Mouse (Mus musculus): ENCODE results near the gene Edrf1. TPM values are rescaled to one million over a fixed set of nuclear protein-coding genes. Genes with fewer than 3 reads are reported as not detected.

Gene Edrf1
- polyA plus RNA-seq (2014; fragmentation: Nextera tagmentation; extraction: Ambion mirVana): 19.7 and 22.8 TPM in 2 replicates

GRCm38 (mm10) chr7:133637361-133638305 lies at the start of gene Edrf1:
Gene Edrf1 (plus strand): TSS chr7:133637543.
- H3K4me1 ChIP-seq (ENCODE audit: control insufficient read depth, insufficient read depth, low read length): peaks cover 13% of the 10 kb centered on the region
- H3K4me3 ChIP-seq (ENCODE audit: low read depth, low read length): peak within 1 kb of the TSS; percentile 91
- peaks cover 21% of the 10 kb centered on the region for H3K36me3 ChIP-seq (ENCODE audit: control insufficient read depth, insufficient read depth, low read length)
- H3K9ac ChIP-seq (ENCODE audit: low read depth, low read length): peak within 1 kb of the TSS; percentile 91
- H3K27me3 ChIP-seq (replicated peaks; ENCODE audit: control insufficient read depth, insufficient read depth, low read length): no peaks in the 10 kb centered on the region
- peak within 1 kb of the TSS; percentile 81 for H3K4me2 ChIP-seq (ENCODE audit: low read depth, low read length)
- DNase-seq (ENCODE audit: low spot score) (peak; percentile 100), ATAC-seq (ENCODE audit: low read depth) (peak; percentile 98)
- H3K9me3 ChIP-seq (ENCODE audit: control insufficient read depth, low read length): no peaks in the 10 kb centered on the region
- under 1% methylated on average over 56 of the region's 81 CpGs for WGBS
- peak within 1 kb of the TSS; percentile 92 for H3K27ac ChIP-seq (replicated peaks; ENCODE audit: low read depth, low read length)

- Histone ChIP-seq H3K27me3 (replicated peaks; ENCODE audit: control insufficient read depth, insufficient read depth, low read length) (no peaks in the 10 kb centered on the region), H3K4me1 (ENCODE audit: control insufficient read depth, insufficient read depth, low read length) (no peaks in the 10 kb centered on the region), H3K36me3 (ENCODE audit: control insufficient read depth, insufficient read depth, low read length) (no peaks in the 10 kb centered on the region), H3K27ac (replicated peaks; ENCODE audit: low read depth, low read length) (no peak overlapping the region), H3K9ac (ENCODE audit: low read depth, low read length) (no peak overlapping the region), H3K4me3 (ENCODE audit: low read depth, low read length) (no peak overlapping the region), H3K9me3 (ENCODE audit: control insufficient read depth, low read length) (no peaks in the 10 kb centered on the region), H3K4me2 (ENCODE audit: low read depth, low read length) (no peak overlapping the region)
- WGBS: 56% methylated on average over 1 of the region's 1 CpGs
- ATAC-seq (ENCODE audit: low read depth) (no peak), DNase-seq (ENCODE audit: low spot score) (no peak)
Measured at GRCm38 (mm10) chr7:133591750-133592149, 45.6 kb upstream of the Edrf1 start.

DNA sequence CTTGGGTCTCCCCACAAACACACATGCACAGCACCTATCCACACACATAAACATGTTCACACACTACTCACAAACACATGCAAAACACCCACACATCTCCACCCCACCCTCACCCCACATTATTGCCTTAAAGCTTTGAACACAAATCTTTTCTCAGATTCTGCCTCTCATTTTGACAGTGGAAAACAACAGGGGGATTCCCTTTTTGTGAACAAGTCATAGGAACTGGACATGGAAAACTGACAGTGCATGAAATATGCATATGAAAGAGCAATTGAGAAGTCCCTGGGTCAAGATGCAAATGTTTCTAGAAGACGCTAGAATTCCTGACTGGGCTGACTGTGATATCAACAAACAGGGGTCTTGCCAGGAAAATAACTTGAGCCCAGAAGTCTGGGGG lies 36.8 kb upstream of the Edrf1 start:
- H3K27ac ChIP-seq (replicated peaks; ENCODE audit: low read depth, low read length): no peak overlapping the region
- H3K36me3 ChIP-seq (ENCODE audit: control insufficient read depth, insufficient read depth, low read length): no peaks in the 10 kb centered on the region
- H3K4me1 ChIP-seq (ENCODE audit: control insufficient read depth, insufficient read depth, low read length): no peaks in the 10 kb centered on the region
- no peaks in the 10 kb centered on the region for H3K27me3 ChIP-seq (replicated peaks; ENCODE audit: control insufficient read depth, insufficient read depth, low read length)
- no peak overlapping the region for H3K4me2 ChIP-seq (ENCODE audit: low read depth, low read length)
- no peak for ATAC-seq (ENCODE audit: low read depth)
- no peak overlapping the region for H3K4me3 ChIP-seq (ENCODE audit: low read depth, low read length)
- no peak for DNase-seq (ENCODE audit: low spot score)
- H3K9me3 ChIP-seq (ENCODE audit: control insufficient read depth, low read length): no peaks in the 10 kb centered on the region
- H3K9ac ChIP-seq (ENCODE audit: low read depth, low read length): no peak overlapping the region
- WGBS: 51% methylated on average over 1 of the region's 1 CpGs

DNA sequence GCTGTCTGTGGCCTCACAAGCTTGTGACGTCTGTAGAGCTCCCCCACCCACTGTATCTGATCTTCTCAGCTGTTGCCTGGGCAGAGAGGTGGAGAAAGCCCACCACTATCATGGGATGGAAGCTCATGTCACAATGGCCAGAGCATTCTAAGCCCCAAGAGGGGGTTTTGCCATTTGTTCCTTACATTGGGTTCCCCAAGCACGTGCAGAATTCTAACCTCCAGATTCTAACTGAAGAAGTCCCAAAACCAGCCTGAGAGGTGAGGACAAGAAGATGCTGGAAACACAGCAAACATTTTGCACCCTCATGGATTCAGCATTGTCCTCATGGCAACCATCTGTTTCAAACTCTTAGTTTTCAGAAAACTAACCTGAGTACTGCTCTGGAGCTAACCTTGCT lies 35.3 kb upstream of the Edrf1 start, which contains the start of gene Tex36:
Gene Tex36 (minus strand): TSS at position 101 of the 400 bp plus-strand sequence.
- Histone ChIP-seq H3K27ac (replicated peaks; ENCODE audit: low read depth, low read length) (no peak within 1 kb of the TSS), H3K27me3 (replicated peaks; ENCODE audit: control insufficient read depth, insufficient read depth, low read length) (no peaks in the 10 kb centered on the region), H3K4me1 (ENCODE audit: control insufficient read depth, insufficient read depth, low read length) (no peaks in the 10 kb centered on the region), H3K9me3 (ENCODE audit: control insufficient read depth, low read length) (no peaks in the 10 kb centered on the region), H3K4me3 (ENCODE audit: low read depth, low read length) (no peak within 1 kb of the TSS), H3K36me3 (ENCODE audit: control insufficient read depth, insufficient read depth, low read length) (no peaks in the 10 kb centered on the region), H3K9ac (ENCODE audit: low read depth, low read length) (no peak within 1 kb of the TSS), H3K4me2 (ENCODE audit: low read depth, low read length) (no peak within 1 kb of the TSS)
- ATAC-seq (ENCODE audit: low read depth) (no peak), DNase-seq (ENCODE audit: low spot score) (no peak)
- WGBS: 75% methylated on average over 2 of the region's 2 CpGs

- H3K9ac ChIP-seq (ENCODE audit: low read depth, low read length): no peak overlapping the region
- H3K27me3 ChIP-seq (replicated peaks; ENCODE audit: control insufficient read depth, insufficient read depth, low read length): no peaks in the 10 kb centered on the region
- H3K9me3 ChIP-seq (ENCODE audit: control insufficient read depth, low read length): no peaks in the 10 kb centered on the region
- 68% methylated on average over 2 of the region's 2 CpGs for WGBS
- DNase-seq (ENCODE audit: low spot score): no peak
- ATAC-seq (ENCODE audit: low read depth): no peak
- peaks cover 3% of the 10 kb centered on the region; the same call in 1 of the 2 replicates for H3K4me1 ChIP-seq (ENCODE audit: control insufficient read depth, insufficient read depth, low read length)
- no peaks in the 10 kb centered on the region for H3K36me3 ChIP-seq (ENCODE audit: control insufficient read depth, insufficient read depth, low read length)
- H3K4me3 ChIP-seq (ENCODE audit: low read depth, low read length): no peak overlapping the region
- H3K4me2 ChIP-seq (ENCODE audit: low read depth, low read length): no peak overlapping the region
- no peak overlapping the region for H3K27ac ChIP-seq (replicated peaks; ENCODE audit: low read depth, low read length)
Measured at GRCm38 (mm10) chr7:133603156-133603555, 34.2 kb upstream of the Edrf1 start.

- Histone ChIP-seq H3K4me2 (ENCODE audit: low read depth, low read length) (no peak overlapping the region), H3K27me3 (replicated peaks; ENCODE audit: control insufficient read depth, insufficient read depth, low read length) (no peaks in the 10 kb centered on the region), H3K27ac (replicated peaks; ENCODE audit: low read depth, low read length) (no peak overlapping the region), H3K9ac (ENCODE audit: low read depth, low read length) (no peak overlapping the region), H3K4me3 (ENCODE audit: low read depth, low read length) (no peak overlapping the region), H3K9me3 (ENCODE audit: control insufficient read depth, low read length) (no peaks in the 10 kb centered on the region), H3K36me3 (ENCODE audit: control insufficient read depth, insufficient read depth, low read length) (no peaks in the 10 kb centered on the region), H3K4me1 (ENCODE audit: control insufficient read depth, insufficient read depth, low read length) (peaks cover 8% of the 10 kb centered on the region; the same call in 1 of the 2 replicates)
- WGBS: 74% methylated on average over 13 of the region's 13 CpGs
- ATAC-seq (ENCODE audit: low read depth) (no peak), DNase-seq (ENCODE audit: low spot score) (no peak)
Measured at GRCm38 (mm10) chr7:133604427-133605081, 32.8 kb upstream of the Edrf1 start.

GRCm38 (mm10) chr7:133607331-133607730 lies 30.0 kb upstream of the Edrf1 start:
- H3K4me3 ChIP-seq (ENCODE audit: low read depth, low read length): no peak overlapping the region
- ATAC-seq (ENCODE audit: low read depth): no peak
- H3K36me3 ChIP-seq (ENCODE audit: control insufficient read depth, insufficient read depth, low read length): no peaks in the 10 kb centered on the region
- H3K27me3 ChIP-seq (replicated peaks; ENCODE audit: control insufficient read depth, insufficient read depth, low read length): no peaks in the 10 kb centered on the region
- H3K4me1 ChIP-seq (ENCODE audit: control insufficient read depth, insufficient read depth, low read length): peaks cover 13% of the 10 kb centered on the region; the same call in 1 of the 2 replicates
- no peak for DNase-seq (ENCODE audit: low spot score)
- H3K4me2 ChIP-seq (ENCODE audit: low read depth, low read length): no peak overlapping the region
- H3K27ac ChIP-seq (replicated peaks; ENCODE audit: low read depth, low read length): no peak overlapping the region
- no peaks in the 10 kb centered on the region for H3K9me3 ChIP-seq (ENCODE audit: control insufficient read depth, low read length)
- H3K9ac ChIP-seq (ENCODE audit: low read depth, low read length): no peak overlapping the region
- 65% methylated on average over 5 of the region's 5 CpGs for WGBS

DNA sequence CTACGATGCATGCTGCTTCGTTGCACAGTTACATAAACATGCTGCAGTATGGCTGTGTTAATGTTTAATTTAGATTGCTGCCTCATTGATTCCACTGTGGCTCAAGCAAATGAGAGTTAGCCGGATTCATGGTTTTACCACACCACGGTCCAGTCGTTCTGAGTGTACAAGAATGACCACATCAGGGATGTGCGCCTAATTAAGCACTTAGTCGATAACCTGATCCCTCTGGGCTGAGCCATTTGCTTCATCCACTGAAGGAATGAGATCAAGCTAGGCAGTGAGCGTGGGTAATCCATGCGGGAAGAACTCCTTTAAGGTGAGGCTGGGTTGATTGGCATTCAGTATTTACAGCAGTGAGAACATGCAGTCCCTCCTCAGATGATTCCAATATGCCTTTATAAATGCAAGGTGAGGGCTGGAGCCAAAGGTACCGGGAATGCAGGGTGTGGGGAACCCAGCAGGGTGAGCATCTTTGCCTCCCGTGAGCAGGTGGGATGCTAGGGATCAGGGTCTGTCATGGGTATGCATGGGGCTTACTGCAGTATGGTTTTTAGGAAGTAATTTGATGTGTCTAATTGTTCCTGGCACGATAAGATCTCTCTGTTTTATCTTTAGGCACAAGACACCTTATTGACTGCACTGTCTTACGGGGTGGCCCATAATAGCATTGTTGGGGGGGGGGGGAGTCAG lies 29.3 kb upstream of the Edrf1 start:
- ATAC-seq (ENCODE audit: low read depth): no peak
- H3K36me3 ChIP-seq (ENCODE audit: control insufficient read depth, insufficient read depth, low read length): no peaks in the 10 kb centered on the region
- 57% methylated on average over 13 of the region's 13 CpGs for WGBS
- H3K4me1 ChIP-seq (ENCODE audit: control insufficient read depth, insufficient read depth, low read length): peaks cover 13% of the 10 kb centered on the region; the same call in 1 of the 2 replicates
- no peaks in the 10 kb centered on the region for H3K9me3 ChIP-seq (ENCODE audit: control insufficient read depth, low read length)
- no peak for DNase-seq (ENCODE audit: low spot score)
- H3K27me3 ChIP-seq (replicated peaks; ENCODE audit: control insufficient read depth, insufficient read depth, low read length): no peaks in the 10 kb centered on the region
- peak overlapping the region; percentile 34; the same call in 1 of the 2 replicates for H3K4me2 ChIP-seq (ENCODE audit: low read depth, low read length)
- H3K27ac ChIP-seq (replicated peaks; ENCODE audit: low read depth, low read length): no peak overlapping the region
- H3K4me3 ChIP-seq (ENCODE audit: low read depth, low read length): no peak overlapping the region
- no peak overlapping the region for H3K9ac ChIP-seq (ENCODE audit: low read depth, low read length)
